Mouse (Mus musculus): ENCODE results near the gene Rab29. TPM values are rescaled to one million over a fixed set of nuclear protein-coding genes. Genes with fewer than 3 reads are reported as not detected.

The Rab29 gene
- polyA plus RNA-seq, 1 experiment from 2014 or later, result 7.0 TPM

GRCm38 (mm10) chr1:131910001-131910648 lies 43.1 kb downstream of the Rab29 start, which contains the start of gene Nucks1:
Nucks1 (plus strand) TSS chr1:131910534.
- Histone ChIP-seq H3K27ac (peak within 1 kb of the TSS; percentile 98), H3K4me3 (replicated peaks; ENCODE audit: low read length) (peak within 1 kb of the TSS; percentile 96), H3K9ac (peak within 1 kb of the TSS; percentile 96), H3K27me3 (ENCODE audit: control insufficient read depth, insufficient read depth, low read length) (peaks cover 5% of the 10 kb centered on the region), H3K4me1 (replicated peaks; ENCODE audit: control insufficient read depth, insufficient read depth, low read length) (peaks cover 12% of the 10 kb centered on the region), H3K9me3 (ENCODE audit: control insufficient read depth, low read length) (no peaks in the 10 kb centered on the region), H3K36me3 (replicated peaks; ENCODE audit: control insufficient read depth, insufficient read depth) (no peaks in the 10 kb centered on the region), H3K4me2 (replicated peaks) (peak within 1 kb of the TSS; percentile 67)
- WGBS, result under 1% methylated on average over 35 of the region's 35 CpGs
- peak; percentile 96 for DNase-seq (ENCODE audit: low spot score)
- peak; percentile 99 for ATAC-seq (ENCODE audit: low FRiP score)

GRCm38 (mm10) chr1:131910674-131911558 lies 43.9 kb downstream of the Rab29 start:
- under 1% methylated on average over 79 of the region's 88 CpGs for WGBS
- no peaks in the 10 kb centered on the region for H3K36me3 ChIP-seq (replicated peaks; ENCODE audit: control insufficient read depth, insufficient read depth)
- ATAC-seq (ENCODE audit: low FRiP score) (peak; percentile 81), DNase-seq (ENCODE audit: low spot score) (peak; percentile 71)
- peak overlapping the region; percentile 96 for H3K4me3 ChIP-seq (replicated peaks; ENCODE audit: low read length)
- H3K27ac ChIP-seq, result peak overlapping the region; percentile 98
- peaks cover 5% of the 10 kb centered on the region for H3K27me3 ChIP-seq (ENCODE audit: control insufficient read depth, insufficient read depth, low read length)
- H3K4me1 ChIP-seq (replicated peaks; ENCODE audit: control insufficient read depth, insufficient read depth, low read length), result peaks cover 18% of the 10 kb centered on the region
- peak overlapping the region; percentile 96 for H3K9ac ChIP-seq
- H3K9me3 ChIP-seq (ENCODE audit: control insufficient read depth, low read length), result no peaks in the 10 kb centered on the region
- peak overlapping the region; percentile 67 for H3K4me2 ChIP-seq (replicated peaks)

- no peaks in the 10 kb centered on the region for H3K27me3 ChIP-seq (ENCODE audit: control insufficient read depth, insufficient read depth, low read length)
- no peak for DNase-seq (ENCODE audit: low spot score)
- no peak overlapping the region for H3K4me3 ChIP-seq (replicated peaks; ENCODE audit: low read length)
These were observed 50.6 kb downstream of the Rab29 start for GRCm38 (mm10) chr1:131917634-131918033.

GRCm38 (mm10) chr1:131919052-131919451 lies 52.0 kb downstream of the Rab29 start:
- Histone ChIP-seq H3K4me3 (replicated peaks; ENCODE audit: low read length) (no peak overlapping the region), H3K9me3 (ENCODE audit: control insufficient read depth, low read length) (no peaks in the 10 kb centered on the region), H3K9ac (no peak overlapping the region), H3K4me2 (replicated peaks) (no peak overlapping the region), H3K27ac (no peak overlapping the region), H3K27me3 (ENCODE audit: control insufficient read depth, insufficient read depth, low read length) (no peaks in the 10 kb centered on the region), H3K36me3 (replicated peaks; ENCODE audit: control insufficient read depth, insufficient read depth) (peaks cover 53% of the 10 kb centered on the region), H3K4me1 (replicated peaks; ENCODE audit: control insufficient read depth, insufficient read depth, low read length) (peaks cover 10% of the 10 kb centered on the region; the same call in 1 of the 2 replicates)
- whole genome bisulfite sequencing, result 100% methylated on average over 2 of the region's 2 CpGs
- no peak for ATAC-seq (ENCODE audit: low FRiP score)
- no peak for DNase-seq (ENCODE audit: low spot score)

More at GRCm38 (mm10) chr1:131917634-131918033, 50.6 kb downstream of the Rab29 start:
- Histone ChIP-seq H3K36me3 (replicated peaks; ENCODE audit: control insufficient read depth, insufficient read depth) (peaks cover 39% of the 10 kb centered on the region), H3K4me1 (replicated peaks; ENCODE audit: control insufficient read depth, insufficient read depth, low read length) (peaks cover 14% of the 10 kb centered on the region), H3K27ac (no peak overlapping the region), H3K4me2 (replicated peaks) (no peak overlapping the region), H3K9ac (no peak overlapping the region), H3K9me3 (ENCODE audit: control insufficient read depth, low read length) (no peaks in the 10 kb centered on the region)
- no peak for ATAC-seq (ENCODE audit: low FRiP score)
- 85% methylated on average over 6 of the region's 6 CpGs for WGBS

GRCm38 (mm10) chr1:131922100-131922499 lies 55.1 kb downstream of the Rab29 start:
- Histone ChIP-seq H3K9me3 (ENCODE audit: control insufficient read depth, low read length) (no peaks in the 10 kb centered on the region), H3K36me3 (replicated peaks; ENCODE audit: control insufficient read depth, insufficient read depth) (peaks cover 81% of the 10 kb centered on the region), H3K27ac (no peak overlapping the region), H3K4me1 (replicated peaks; ENCODE audit: control insufficient read depth, insufficient read depth, low read length) (no peaks in the 10 kb centered on the region), H3K4me3 (replicated peaks; ENCODE audit: low read length) (no peak overlapping the region), H3K4me2 (replicated peaks) (no peak overlapping the region), H3K9ac (no peak overlapping the region), H3K27me3 (ENCODE audit: control insufficient read depth, insufficient read depth, low read length) (no peaks in the 10 kb centered on the region)
- ATAC-seq (ENCODE audit: low FRiP score) (no peak), DNase-seq (ENCODE audit: low spot score) (no peak)
- 98% methylated on average over 3 of the region's 3 CpGs for WGBS

Other genes starting within 250 kb of the Rab29 start
- 0.16 TPM in 1 of 2 replicates, not detected in the other for gene Ctse, start 228.9 kb upstream of the Rab29 start, polyA plus RNA-seq (2014; fragmentation: Nextera tagmentation; extraction: Ambion mirVana)
- gene Rab7b, start 178.5 kb upstream of the Rab29 start, polyA plus RNA-seq (2014; fragmentation: Nextera tagmentation; extraction: Ambion mirVana), result 1.1 and 1.6 TPM in 2 replicates
- gene Slc26a9, start 123.2 kb upstream of the Rab29 start, polyA plus RNA-seq (2014; fragmentation: Nextera tagmentation; extraction: Ambion mirVana), result 0.05 and 0.07 TPM in 2 replicates
- gene Pm20d1, start 69.8 kb upstream of the Rab29 start, polyA plus RNA-seq (2014; fragmentation: Nextera tagmentation; extraction: Ambion mirVana), result 0.50 and 0.71 TPM in 2 replicates
- gene Slc41a1, start 39.7 kb upstream of the Rab29 start, polyA plus RNA-seq (2014; fragmentation: Nextera tagmentation; extraction: Ambion mirVana), result 14.3 and 17.3 TPM in 2 replicates
- gene Nucks1, start 43.3 kb downstream of the Rab29 start, polyA plus RNA-seq (2014; fragmentation: Nextera tagmentation; extraction: Ambion mirVana), result 34.6 and 38.4 TPM in 2 replicates
- 0.82 and 1.6 TPM in 2 replicates for gene Slc45a3, start 95.7 kb downstream of the Rab29 start, polyA plus RNA-seq (2014; fragmentation: Nextera tagmentation; extraction: Ambion mirVana)
- gene Elk4, start 140.4 kb downstream of the Rab29 start, polyA plus RNA-seq (2014; fragmentation: Nextera tagmentation; extraction: Ambion mirVana), result 13.1 and 14.1 TPM in 2 replicates
- 9.7 and 10.4 TPM in 2 replicates for gene Mfsd4a, start 200.8 kb downstream of the Rab29 start, polyA plus RNA-seq (2014; fragmentation: Nextera tagmentation; extraction: Ambion mirVana)

Data from hindbrain, embryonic 14.5 days (tissue).